Mouse (Mus musculus) kidney, adult 2 months (tissue): Measurements from ENCODE around the gene G6pc. TPM values are rescaled to one million over a fixed set of nuclear protein-coding genes. Genes with fewer than 3 reads are reported as not detected.
"Not testable (repeated sequence)": the region's sequence is repeated elsewhere in the genome, so short reads cannot be mapped to it uniquely, and the experiment has no call there.

Experiments
- DNase-seq: peaks from one replicate; pipeline ENCODE4 v3.0.0; 2021
- H3K27ac ChIP-seq: fragments of 200-500 bp; 2 replicates; pipeline ENCODE4 v1.5.1; 2012; ENCODE audit warnings: low read depth, low read length, control low read depth, inconsistent platforms; ENCODE audit not compliant: insufficient read depth
- H3K27me3 ChIP-seq: fragments of 200-500 bp; replicated peaks from 2 replicates; pipeline ENCODE4 v1.6.1; 2012; ENCODE audit warnings: mild to moderate bottlenecking, moderate library complexity, low read length, inconsistent platforms; ENCODE audit not compliant: control insufficient read depth, insufficient read depth
- H3K36me3 ChIP-seq: fragments of 200-500 bp; 2 replicates; pipeline ENCODE4 v1.6.1; 2012; ENCODE audit warnings: mild to moderate bottlenecking, moderate library complexity, low read length, inconsistent platforms; ENCODE audit not compliant: control insufficient read depth, insufficient read depth
- H3K4me1 ChIP-seq: fragments of 200-500 bp; 2 replicates; pipeline ENCODE4 v1.6.1; 2011; ENCODE audit warnings: low read length; ENCODE audit not compliant: control insufficient read depth, insufficient read depth
- H3K4me3 ChIP-seq: fragments of 200-500 bp; 2 replicates; pipeline ENCODE4 v1.5.1; 2011; ENCODE audit warnings: mild to moderate bottlenecking, low read depth, low read length, control low read depth; ENCODE audit not compliant: insufficient read depth
- CTCF ChIP-seq: fragments of 200-500 bp; conservative IDR thresholded peaks from 2 replicates; pipeline ENCODE4 v1.5.1; 2011; ENCODE audit warnings: low read depth, mild to moderate bottlenecking, control low read depth, low read length, moderate library complexity, mixed read lengths; ENCODE audit not compliant: insufficient read depth, insufficient read length
- POLR2A ChIP-seq: fragments of 200-500 bp; IDR thresholded peaks from one replicate; pipeline ENCODE4 v1.6.1; 2011; ENCODE audit warnings: low read depth, low read length, control low read depth
- WGBS: fragments of 180-500 bp; shearing (Covaris S2); methylation state at CpG from one replicate; pipeline ENCODE4 v1.1.7; 2018; 5-methylcytosine and 5-hydroxymethylcytosine counted together
- polyA plus RNA-seq: library from polyadenylated mRNA; depleted of rRNA; stranded (reverse); fragments of >200 nt; gene quantifications from 2 replicates; pipeline ENCODE4 v1.2.3, GENCODE M21; 2012; rRNA removed

Gene G6pc
- 322 and 349 TPM in 2 replicates for polyA plus RNA-seq

GRCm38 (mm10) chr11:101367326-101367935, at the start of gene G6pc:
Gene G6pc (plus strand): TSS chr11:101367561.
- peak; percentile 93 for DNase-seq
- H3K27ac ChIP-seq: peak within 1 kb of the TSS; percentile 95
- TF ChIP-seq POLR2A (peak; percentile 93), CTCF (no peak)
- H3K36me3 ChIP-seq: peaks cover 10% of the 10 kb centered on the region; the same call in 1 of the 2 replicates
- WGBS: 49% methylated on average over 8 of the region's 8 CpGs
- H3K4me3 ChIP-seq: peak within 1 kb of the TSS; percentile 69
- no peaks in the 10 kb centered on the region for H3K27me3 ChIP-seq
- peaks cover 17% of the 10 kb centered on the region; the same call in 1 of the 2 replicates for H3K4me1 ChIP-seq

DNA sequence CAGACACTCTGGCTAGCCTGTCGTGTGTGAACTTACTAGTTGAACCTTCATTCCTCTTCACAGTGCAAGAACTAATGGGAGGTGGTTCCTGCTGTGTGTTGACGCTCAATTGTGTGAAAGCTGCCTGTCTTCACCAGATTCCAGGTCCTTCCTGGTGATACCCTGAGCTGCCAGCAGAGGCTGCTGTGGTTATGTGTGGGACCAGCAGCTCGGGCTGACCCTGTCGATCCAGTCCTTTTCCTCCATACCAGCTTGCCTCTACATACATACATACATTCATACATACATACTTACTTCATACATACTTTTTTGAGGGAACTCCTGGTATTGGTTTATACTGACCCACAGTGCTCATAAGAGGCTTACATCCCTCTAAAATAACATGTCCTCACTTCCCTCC, 43.8 kb upstream of the G6pc start:
- DNase-seq: peak; percentile 86
- Histone ChIP-seq H3K27ac (no peak overlapping the region), H3K36me3 (peaks cover 11% of the 10 kb centered on the region), H3K27me3 (no peaks in the 10 kb centered on the region), H3K4me3 (no peak overlapping the region), H3K4me1 (no peaks in the 10 kb centered on the region)
- TF ChIP-seq CTCF (peak; percentile 99), POLR2A (no peak)
- WGBS: 4% methylated on average over 4 of the region's 4 CpGs

- H3K36me3 ChIP-seq: peaks cover 7% of the 10 kb centered on the region
Measured at GRCm38 (mm10) chr11:101324763-101325162, 42.6 kb upstream of the G6pc start, which contains the start of gene Aoc2. Gene Aoc2 (plus strand): TSS chr11:101325063.

DNA sequence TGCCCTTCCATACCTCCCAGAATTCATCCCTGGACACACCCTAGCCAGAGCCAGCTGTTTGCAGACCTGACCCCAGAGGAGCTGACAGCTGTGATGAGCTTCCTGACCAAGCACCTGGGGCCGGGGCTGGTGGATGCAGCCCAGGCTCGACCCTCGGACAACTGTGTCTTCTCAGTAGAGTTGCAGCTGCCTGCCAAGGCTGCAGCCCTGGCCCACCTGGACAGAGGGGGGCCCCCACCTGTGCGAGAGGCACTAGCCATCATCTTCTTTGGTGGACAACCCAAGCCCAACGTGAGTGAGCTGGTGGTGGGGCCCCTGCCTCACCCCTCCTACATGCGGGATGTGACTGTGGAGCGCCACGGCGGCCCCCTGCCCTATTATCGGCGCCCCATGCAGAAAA, 42.2 kb upstream of the G6pc start:
- not testable (repeated sequence) for DNase-seq
- 95% methylated on average over 11 of the region's 11 CpGs for WGBS

More at GRCm38 (mm10) chr11:101324763-101325162, 42.6 kb upstream of the G6pc start, which contains the start of gene Aoc2:
- H3K4me3 ChIP-seq: no peak within 1 kb of the TSS
- TF ChIP-seq CTCF: no peak
- no peak for TF ChIP-seq POLR2A
- no peak within 1 kb of the TSS for H3K27ac ChIP-seq
- DNase-seq: no peak
- WGBS: 69% methylated on average over 5 of the region's 5 CpGs
- no peaks in the 10 kb centered on the region for H3K4me1 ChIP-seq
- no peaks in the 10 kb centered on the region for H3K27me3 ChIP-seq

DNA sequence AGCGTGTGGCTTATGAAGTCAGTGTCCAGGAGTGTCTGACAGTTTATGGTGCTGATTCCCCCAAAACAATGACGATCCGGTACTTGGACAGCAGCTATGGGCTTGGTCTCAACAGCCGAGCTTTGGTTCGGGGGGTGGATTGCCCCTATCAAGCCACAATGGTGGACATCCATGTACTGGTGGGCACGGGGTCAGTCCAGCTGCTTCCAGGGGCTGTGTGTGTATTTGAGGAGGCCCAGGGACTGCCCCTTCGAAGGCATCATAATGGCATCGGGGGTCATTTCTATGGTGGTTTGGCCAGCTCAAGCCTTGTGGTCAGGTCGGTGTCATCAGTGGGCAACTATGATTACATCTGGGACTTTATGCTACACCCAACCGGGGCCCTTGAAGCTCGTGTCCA, 41.2 kb upstream of the G6pc start:
- Histone ChIP-seq H3K27ac (no peak overlapping the region), H3K36me3 (peaks cover 3% of the 10 kb centered on the region), H3K4me1 (no peaks in the 10 kb centered on the region), H3K27me3 (no peaks in the 10 kb centered on the region), H3K4me3 (no peak overlapping the region)
- no peak for DNase-seq
- 88% methylated on average over 11 of the region's 11 CpGs for WGBS
- TF ChIP-seq POLR2A (no peak), CTCF (no peak)

More for the DNA sequence above, 42.2 kb upstream of the G6pc start:
- not testable (repeated sequence) for H3K27ac ChIP-seq, H3K4me1 ChIP-seq, H3K27me3 ChIP-seq, H3K36me3 ChIP-seq, H3K4me3 ChIP-seq

- no peaks in the 10 kb centered on the region for H3K4me1 ChIP-seq
- no peak overlapping the region for H3K27ac ChIP-seq
- peak; percentile 35 for DNase-seq
- 30% methylated on average over 3 of the region's 3 CpGs for WGBS
- peaks cover 3% of the 10 kb centered on the region; the same call in 1 of the 2 replicates for H3K36me3 ChIP-seq
- H3K4me3 ChIP-seq: no peak overlapping the region
- TF ChIP-seq CTCF (no peak), POLR2A (no peak)
- H3K27me3 ChIP-seq: no peaks in the 10 kb centered on the region
Measured at GRCm38 (mm10) chr11:101327311-101327710, 40.0 kb upstream of the G6pc start.

GRCm38 (mm10) chr11:101328941-101329635, 38.3 kb upstream of the G6pc start:
- H3K4me1 ChIP-seq: no peaks in the 10 kb centered on the region
- peak; percentile 62 for DNase-seq
- WGBS: 63% methylated on average over 6 of the region's 6 CpGs
- H3K4me3 ChIP-seq: no peak overlapping the region
- no peaks in the 10 kb centered on the region for H3K36me3 ChIP-seq
- no peak overlapping the region for H3K27ac ChIP-seq
- H3K27me3 ChIP-seq: no peaks in the 10 kb centered on the region
- TF ChIP-seq POLR2A (no peak), CTCF (no peak)
